Mouse (Mus musculus): ENCODE measurements at regions not wholly inside any gene's neighbourhood (a gene's known extent, or its start where the extent isn't known, plus 50 kb on each side); places are given as distances from the start of the nearest gene placed in this dataset.

GRCm38 (mm10) chr10:111694227-111695200, 188.4 kb downstream of the Phlda1 start:
- no peak for DNase-seq (ENCODE audit: low spot score)

- DNase-seq (ENCODE audit: low spot score), result no peak
These were observed 190.1 kb downstream of the Phlda1 start for GRCm38 (mm10) chr10:111695918-111696760.

GRCm38 (mm10) chr10:111696987-111697386, 190.9 kb downstream of the Phlda1 start:
- no peak for DNase-seq (ENCODE audit: low spot score)

GRCm38 (mm10) chr10:111699557-111700508, 193.7 kb downstream of the Phlda1 start:
- peak; percentile 14 for DNase-seq (ENCODE audit: low spot score)

GRCm38 (mm10) chr10:111700570-111700969, 194.5 kb downstream of the Phlda1 start:
- DNase-seq (ENCODE audit: low spot score), result peak; percentile 27

GRCm38 (mm10) chr10:111701138-111701537, 195.1 kb downstream of the Phlda1 start:
- peak; percentile 21 for DNase-seq (ENCODE audit: low spot score)

- DNase-seq (ENCODE audit: low spot score), result no peak
These were observed 196.3 kb downstream of the Phlda1 start for GRCm38 (mm10) chr10:111702435-111702834.

- DNase-seq (ENCODE audit: low spot score), result no peak
These were observed 197.4 kb downstream of the Phlda1 start for GRCm38 (mm10) chr10:111703447-111703846.

GRCm38 (mm10) chr10:111711519-111712113, 205.5 kb downstream of the Phlda1 start:
- DNase-seq (ENCODE audit: low spot score), result no peak

- no peak for DNase-seq (ENCODE audit: low spot score)
These were observed 206.9 kb downstream of the Phlda1 start for GRCm38 (mm10) chr10:111712991-111713390.

GRCm38 (mm10) chr10:111713676-111714075, 207.6 kb downstream of the Phlda1 start:
- DNase-seq (ENCODE audit: low spot score), result no peak

- no peak for DNase-seq (ENCODE audit: low spot score)
These were observed 209.1 kb downstream of the Phlda1 start for GRCm38 (mm10) chr10:111715172-111715571.

- no peak for DNase-seq (ENCODE audit: low spot score)
These were observed 213.5 kb downstream of the Phlda1 start for GRCm38 (mm10) chr10:111719632-111720031.

GRCm38 (mm10) chr10:111721068-111721467, 215.0 kb downstream of the Phlda1 start:
- no peak for DNase-seq (ENCODE audit: low spot score)

- no peak for DNase-seq (ENCODE audit: low spot score)
These were observed 217.8 kb downstream of the Phlda1 start for GRCm38 (mm10) chr10:111723885-111724284.

- DNase-seq (ENCODE audit: low spot score), result no peak
These were observed 218.7 kb downstream of the Phlda1 start for GRCm38 (mm10) chr10:111724574-111725414.

GRCm38 (mm10) chr10:111736026-111736425, 229.9 kb downstream of the Phlda1 start:
- DNase-seq (ENCODE audit: low spot score), result no peak

- DNase-seq (ENCODE audit: low spot score), result no peak
These were observed 232.9 kb upstream of the Krr1 start for GRCm38 (mm10) chr10:111739471-111740138.

- no peak for DNase-seq (ENCODE audit: low spot score)
These were observed 231.7 kb upstream of the Krr1 start for GRCm38 (mm10) chr10:111740586-111741265.
